Mouse (Mus musculus): ENCODE measurements at regions not wholly inside any gene's neighbourhood (a gene's known extent, or its start where the extent isn't known, plus 50 kb on each side); places are given as distances from the start of the nearest gene placed in this dataset.

- TF ChIP-seq FOSL1 (IDR thresholded peaks at IDR 0.05; ENCODE audit: insufficient read depth, low read length, poor library complexity, severe bottlenecking): no peak
- no peak for TF ChIP-seq CTCF (IDR thresholded peaks at IDR 0.05; ENCODE audit: control insufficient read depth, insufficient read depth, insufficient read length)
- no peak for TF ChIP-seq CEBPB (IDR thresholded peaks at IDR 0.05; ENCODE audit: low read depth)
- TF ChIP-seq MYOG (IDR thresholded peaks at IDR 0.05; ENCODE audit: control insufficient read depth, extremely low read depth, insufficient read length): no peak
- TF ChIP-seq USF1 (IDR thresholded peaks at IDR 0.05; ENCODE audit: low read depth): no peak
- no peak for TF ChIP-seq MAX (IDR thresholded peaks at IDR 0.05)
Measured at GRCm38 (mm10) chr14:120732400-120733138, 178.5 kb upstream of the Ipo5 start.

All from C2C12 (cell line).